Mouse (Mus musculus) C3H10T1/2 (cell line): Measurements from ENCODE around the gene Ndufc2. TPM values are rescaled to one million over a fixed set of nuclear protein-coding genes. Genes with fewer than 3 reads are reported as not detected.

Experiments
- polyA plus RNA-seq, 2 experiments: library from polyadenylated mRNA; unstranded; fragments of >200 nt; fragmentation: generic; extraction: Trizol; gene quantifications; one replicate each; pipeline ENCODE4 v1.2.1; 2012; ENCODE audit warnings: missing spikeins in 2 of 2

Gene Ndufc2
- 100 to 1,000 TPM in 1 of 2 experiments, 10 to 100 TPM in 1; 85.0 to 139 TPM for polyA plus RNA-seq

DNA sequence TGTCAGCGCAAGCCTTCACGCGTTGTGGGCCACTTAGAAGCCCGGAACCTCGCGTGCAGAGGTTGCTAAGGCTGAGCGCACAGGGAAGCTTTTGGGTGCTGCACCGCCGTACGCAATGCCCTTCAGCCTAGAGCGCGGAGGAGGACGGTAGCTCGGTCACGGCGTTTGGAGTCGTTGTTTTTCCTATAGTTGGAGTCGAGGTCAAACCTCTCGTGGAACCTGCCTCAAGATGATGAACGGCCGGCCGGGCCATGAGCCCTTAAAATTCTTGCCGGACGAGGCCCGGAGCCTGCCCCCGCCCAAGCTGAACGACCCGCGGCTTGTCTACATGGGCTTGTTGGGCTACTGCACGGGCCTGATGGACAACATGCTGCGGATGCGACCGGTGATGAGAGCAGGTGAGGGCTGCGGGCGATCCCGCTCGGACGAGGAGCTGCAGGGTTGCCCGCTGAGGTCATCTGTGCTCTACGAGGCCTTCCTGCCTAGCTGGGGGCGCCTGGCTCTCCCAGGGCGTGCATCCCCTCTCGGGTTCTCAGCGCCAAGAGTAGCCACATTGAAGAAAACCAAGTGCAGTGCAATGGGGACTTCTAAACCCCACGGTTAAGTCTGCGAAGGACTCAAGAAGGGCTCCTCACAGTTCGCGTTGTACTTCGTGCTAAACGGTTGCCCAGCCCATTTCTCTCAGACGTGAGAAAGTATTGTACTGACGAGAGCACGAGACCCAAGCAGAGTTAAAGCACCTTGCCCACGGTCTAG, at the start of gene Ndufc2:
Ndufc2 (plus strand) TSS at position 44 of the 756 bp plus-strand sequence.

GRCm38 (mm10) chr7:97416906-97417777, 17.3 kb downstream of the Ndufc2 start, which contains the start of gene Thrsp:
Thrsp (minus strand) TSS chr7:97417730.

DNA sequence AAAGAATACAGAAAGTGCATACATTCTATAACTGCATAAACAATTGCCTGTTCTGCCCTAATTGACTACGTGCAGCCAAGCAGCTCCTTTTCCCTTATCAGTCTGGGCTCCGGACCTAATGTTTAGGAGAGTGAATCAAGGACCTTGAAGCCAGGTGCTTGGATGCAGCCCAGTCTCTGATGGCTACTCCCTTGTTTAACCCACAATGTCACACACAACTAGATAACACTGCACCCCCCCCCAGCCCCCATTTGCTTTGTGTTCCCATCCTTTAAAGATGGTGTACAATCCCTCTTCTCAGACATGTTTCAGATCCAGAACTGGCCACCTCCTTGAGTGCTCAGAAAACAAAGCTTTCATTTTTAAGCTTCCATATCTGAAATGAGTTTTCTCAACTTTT, 51.2 kb downstream of the Ndufc2 start, which contains the start of gene Kctd14:
Kctd14 (plus strand) TSS at position 301 of the 400 bp plus-strand sequence.

Other genes starting within 250 kb of the Ndufc2 start
- 1 to 10 TPM in 1 of 2 experiments, under 1 TPM in 1; 0.53 to 3.9 TPM for gene Usp35, start 68.0 kb upstream of the Ndufc2 start, polyA plus RNA-seq
- 1 to 10 TPM in 1 of 2 experiments, under 1 TPM in 1; 0.69 to 3.2 TPM for gene Kctd21, start 67.7 kb upstream of the Ndufc2 start, polyA plus RNA-seq
- 10 to 100 TPM in 1 of 2 experiments, 1 to 10 TPM in 1; 6.0 to 10.5 TPM for gene Alg8, start 28.4 kb upstream of the Ndufc2 start, polyA plus RNA-seq
- gene Thrsp, start 17.7 kb downstream of the Ndufc2 start, polyA plus RNA-seq: under 1 TPM in 1 of 2 experiments, not detected in 1; 0.04 TPM
- not detected for gene Kctd14, start 51.3 kb downstream of the Ndufc2 start, polyA plus RNA-seq
- gene Ints4, start 81.0 kb downstream of the Ndufc2 start, polyA plus RNA-seq: 10 to 100 TPM; 10.1 to 31.8 TPM
- 10 to 100 TPM; 10.8 to 62.5 TPM for gene Aamdc, start 179.5 kb downstream of the Ndufc2 start, polyA plus RNA-seq
- 1 to 10 TPM in 1 of 2 experiments, under 1 TPM in 1; 0.76 to 3.6 TPM for gene Rsf1, start 179.9 kb downstream of the Ndufc2 start, polyA plus RNA-seq